Mouse (Mus musculus) midbrain, embryonic 14.5 days (tissue): Measurements from ENCODE around the gene Sord. TPM values are rescaled to one million over a fixed set of nuclear protein-coding genes. Genes with fewer than 3 reads are reported as not detected.
"Not testable (repeated sequence)": the region's sequence is repeated elsewhere in the genome, so short reads cannot be mapped to it uniquely, and the experiment has no call there.

Source experiments
- ATAC-seq: fragments of 200-750 bp; cut with Nextera tagmentation; 2 replicates; pipeline ENCODE4 v1.8.0; 2017; ENCODE audit warnings: moderate number of reproducible peaks, moderate library complexity; ENCODE audit not compliant: low FRiP score, low TSS enrichment
- DNase-seq: peaks from one replicate; pipeline ENCODE4 v3.0.0-alpha.2; 2015
- H3K27ac ChIP-seq: fragments of 300-500 bp; sonication (generic); replicated peaks from 2 replicates; pipeline ENCODE4 v1.5.1; 2014; ENCODE audit warnings: mild to moderate bottlenecking, low read depth, low read length, moderate library complexity
- H3K27me3 ChIP-seq: fragments of 300-500 bp; sonication (generic); 2 replicates; pipeline ENCODE4 v1.6.1; 2014; ENCODE audit warnings: low read length, control low read depth, mixed read lengths; ENCODE audit not compliant: control insufficient read depth, insufficient read depth
- H3K36me3 ChIP-seq: fragments of 300-500 bp; sonication (generic); 2 replicates; pipeline ENCODE4 v1.6.1; 2014; ENCODE audit warnings: low read length, control low read depth; ENCODE audit not compliant: control insufficient read depth, insufficient read depth
- H3K4me1 ChIP-seq: fragments of 300-500 bp; sonication (generic); 2 replicates; pipeline ENCODE4 v1.6.1; 2014; ENCODE audit warnings: mild to moderate bottlenecking, antibody characterized with exemption, low read length, control low read depth; ENCODE audit not compliant: control insufficient read depth, insufficient read depth
- H3K4me2 ChIP-seq: fragments of 300-500 bp; sonication (generic); 2 replicates; pipeline ENCODE4 v1.6.1; 2014; ENCODE audit warnings: mild to moderate bottlenecking, low read length, moderate library complexity
- H3K4me3 ChIP-seq: fragments of 300-500 bp; sonication (generic); replicated peaks from 2 replicates; pipeline ENCODE4 v1.5.1; 2014; ENCODE audit warnings: low read depth, low read length
- H3K9ac ChIP-seq: fragments of 300-500 bp; sonication (generic); replicated peaks from 2 replicates; pipeline ENCODE4 v1.6.1; 2014; ENCODE audit warnings: mild to moderate bottlenecking, low read length, moderate library complexity
- H3K9me3 ChIP-seq: fragments of 300-500 bp; sonication (generic); 2 replicates; pipeline ENCODE4 v1.6.1; 2016; ENCODE audit warnings: low read length, control low read depth, mixed read lengths; ENCODE audit not compliant: control insufficient read depth
- WGBS: fragments of 180-500 bp; shearing (Covaris S2); extraction: QIAGEN DNeasy Blood & Tissue Kit; methylation state at CpG from one replicate; pipeline ENCODE4 v1.1.7; 2014; 5-methylcytosine and 5-hydroxymethylcytosine counted together
- polyA plus RNA-seq: library from polyadenylated mRNA; unstranded; fragments of >200 nt; fragmentation: Nextera tagmentation; extraction: Ambion mirVana; gene quantifications from 2 replicates; pipeline ENCODE4 v1.2.1, GENCODE M21; 2014

Sord gene
- polyA plus RNA-seq, 1 experiment from 2014 or later = 22.7 TPM

- no peak for ATAC-seq
Observed at GRCm38 (mm10) chr2:122210534-122211228, 23.9 kb upstream of the Sord start.

GRCm38 (mm10) chr2:122217075-122217474 is 17.5 kb upstream of the Sord start:
- H3K4me3 ChIP-seq = not testable (repeated sequence)

More at GRCm38 (mm10) chr2:122210534-122211228, 23.9 kb upstream of the Sord start:
- Histone ChIP-seq H3K36me3 (no peaks in the 10 kb centered on the region), H3K27ac (no peak overlapping the region), H3K4me2 (no peak overlapping the region), H3K9me3 (no peaks in the 10 kb centered on the region), H3K27me3 (no peaks in the 10 kb centered on the region), H3K4me3 (no peak overlapping the region), H3K9ac (no peak overlapping the region), H3K4me1 (no peaks in the 10 kb centered on the region)
- WGBS = 36% methylated on average over 3 of the region's 3 CpGs
- peak; percentile 2 for DNase-seq

GRCm38 (mm10) chr2:122218234-122218633 is 16.3 kb upstream of the Sord start:
- Histone ChIP-seq H3K27ac (no peak overlapping the region), H3K36me3 (no peaks in the 10 kb centered on the region), H3K4me2 (no peak overlapping the region), H3K27me3 (no peaks in the 10 kb centered on the region), H3K9me3 (no peaks in the 10 kb centered on the region), H3K4me1 (no peaks in the 10 kb centered on the region), H3K4me3 (no peak overlapping the region), H3K9ac (no peak overlapping the region)
- no peak for ATAC-seq
- 79% methylated on average over 2 of the region's 2 CpGs for WGBS
- no peak for DNase-seq

More at GRCm38 (mm10) chr2:122217075-122217474, 17.5 kb upstream of the Sord start:
- not testable (repeated sequence) for H3K36me3 ChIP-seq, H3K27ac ChIP-seq, H3K4me2 ChIP-seq, H3K27me3 ChIP-seq, H3K4me1 ChIP-seq, H3K9ac ChIP-seq, H3K9me3 ChIP-seq, ATAC-seq, DNase-seq
- 94% methylated on average over 4 of the region's 4 CpGs for WGBS

GRCm38 (mm10) chr2:122221378-122221777 is 13.2 kb upstream of the Sord start:
- Histone ChIP-seq H3K27ac (no peak overlapping the region), H3K9me3 (no peaks in the 10 kb centered on the region), H3K4me2 (no peak overlapping the region), H3K9ac (no peak overlapping the region), H3K36me3 (no peaks in the 10 kb centered on the region), H3K27me3 (no peaks in the 10 kb centered on the region), H3K4me1 (no peaks in the 10 kb centered on the region), H3K4me3 (no peak overlapping the region)
- ATAC-seq (no peak), DNase-seq (no peak)
- WGBS = 83% methylated on average over 4 of the region's 4 CpGs

- Histone ChIP-seq H3K9ac (no peak overlapping the region), H3K9me3 (no peaks in the 10 kb centered on the region), H3K4me3 (no peak overlapping the region), H3K27me3 (no peaks in the 10 kb centered on the region), H3K36me3 (no peaks in the 10 kb centered on the region), H3K4me2 (no peak overlapping the region), H3K27ac (no peak overlapping the region), H3K4me1 (no peaks in the 10 kb centered on the region)
- DNase-seq (no peak), ATAC-seq (no peak)
- 67% methylated on average over 5 of the region's 5 CpGs for WGBS
Observed at GRCm38 (mm10) chr2:122221798-122222197, 12.8 kb upstream of the Sord start.

- H3K9me3 ChIP-seq = no peaks in the 10 kb centered on the region
- H3K27ac ChIP-seq = no peak overlapping the region
- no peak overlapping the region for H3K4me2 ChIP-seq
- H3K36me3 ChIP-seq = no peaks in the 10 kb centered on the region
- no peak overlapping the region for H3K9ac ChIP-seq
- no peak overlapping the region for H3K4me3 ChIP-seq
- 94% methylated on average over 5 of the region's 5 CpGs for WGBS
- DNase-seq = no peak
- H3K27me3 ChIP-seq = no peaks in the 10 kb centered on the region
- ATAC-seq = no peak
- no peaks in the 10 kb centered on the region for H3K4me1 ChIP-seq
Observed at GRCm38 (mm10) chr2:122222272-122222671, 12.3 kb upstream of the Sord start.

- no peak for DNase-seq
- no peaks in the 10 kb centered on the region for H3K4me1 ChIP-seq
- no peaks in the 10 kb centered on the region for H3K36me3 ChIP-seq
- no peak for ATAC-seq
- no peak overlapping the region for H3K9ac ChIP-seq
- no peak overlapping the region for H3K4me2 ChIP-seq
- no peaks in the 10 kb centered on the region for H3K27me3 ChIP-seq
- H3K9me3 ChIP-seq = no peaks in the 10 kb centered on the region
- no peak overlapping the region for H3K4me3 ChIP-seq
- H3K27ac ChIP-seq = no peak overlapping the region
Observed at GRCm38 (mm10) chr2:122223654-122224053, 10.9 kb upstream of the Sord start.

- DNase-seq (no peak), ATAC-seq (no peak)
- no peaks in the 10 kb centered on the region for H3K27me3 ChIP-seq
- H3K4me3 ChIP-seq = no peak overlapping the region
- WGBS = 90% methylated on average over 6 of the region's 6 CpGs
- H3K9ac ChIP-seq = no peak overlapping the region
- H3K4me1 ChIP-seq = no peaks in the 10 kb centered on the region
- no peaks in the 10 kb centered on the region for H3K36me3 ChIP-seq
- no peaks in the 10 kb centered on the region for H3K9me3 ChIP-seq
- H3K4me2 ChIP-seq = no peak overlapping the region
- no peak overlapping the region for H3K27ac ChIP-seq
Observed at GRCm38 (mm10) chr2:122230395-122230794, 4.2 kb upstream of the Sord start.

GRCm38 (mm10) chr2:122231616-122232015 is 2.9 kb upstream of the Sord start:
- WGBS = 67% methylated on average over 9 of the region's 9 CpGs

More at GRCm38 (mm10) chr2:122231616-122232015, 2.9 kb upstream of the Sord start:
- ATAC-seq = no peak
- no peak overlapping the region for H3K4me3 ChIP-seq
- H3K4me1 ChIP-seq = no peaks in the 10 kb centered on the region
- DNase-seq = no peak
- H3K27ac ChIP-seq = no peak overlapping the region
- H3K4me2 ChIP-seq = no peak overlapping the region
- no peaks in the 10 kb centered on the region for H3K27me3 ChIP-seq
- no peaks in the 10 kb centered on the region for H3K36me3 ChIP-seq
- H3K9ac ChIP-seq = no peak overlapping the region
- no peaks in the 10 kb centered on the region for H3K9me3 ChIP-seq
